Mouse (Mus musculus) left cerebral cortex, adult 6 months (tissue): ENCODE measurements around the gene Plpp3. TPM values are rescaled to one million over a fixed set of nuclear protein-coding genes. Genes with fewer than 3 reads are reported as not detected.

Experiments used
- long read RNA-seq, 2 experiments: library from polyadenylated mRNA; unstranded; transcript quantifications; one replicate each; pipeline ENCODE4 v2.0.0; 2019 to 2020
- polyA plus RNA-seq: library from polyadenylated mRNA; unstranded; fragments of <200 nt; fragmentation: Nextera tagmentation; gene quantifications from 2 replicates; pipeline ENCODE4 v1.2.3, GENCODE M21; 2021

Gene Plpp3
- 71.9 and 88.2 TPM in 2 replicates for polyA plus RNA-seq
- long read RNA-seq, experiment 1, transcript Plpp3-201 (6 exons, 3,159 nt) = major isoform, 226 of 262 reads
- long read RNA-seq, experiment 1, partial matches to known transcripts = 30 of 262 reads
- long read RNA-seq, experiment 1, other reads (novel, unspliced or antisense) = 6 of 262 reads
- long read RNA-seq, experiment 2, transcript Plpp3-201 (6 exons, 3,159 nt) = major isoform, 153 of 243 reads
- long read RNA-seq, experiment 2, partial matches to known transcripts = 22 of 243 reads
- long read RNA-seq, experiment 2, other reads (novel, unspliced or antisense) = 68 of 243 reads

GRCm38 (mm10) chr4:105157276-105158168 lies at the start of gene Plpp3:
TSS of gene Plpp3 (plus strand) at chr4:105157347.

GRCm38 (mm10) chr4:105109199-105109989 lies 47.8 kb upstream of the Plpp3 start, which contains the start of gene Prkaa2:
TSS of gene Prkaa2 (minus strand) at chr4:105109890.

Other genes starting within 250 kb of the Plpp3 start
- 0.20 and 0.47 TPM in 2 replicates for gene Fyb2, start 243.9 kb upstream of the Plpp3 start, polyA plus RNA-seq
- gene Prkaa2, start 47.5 kb upstream of the Plpp3 start, polyA plus RNA-seq = 7.4 and 7.5 TPM in 2 replicates